Comparison of ENCODE assay signal across 20 mouse cellular contexts in genomic region chr13:31481105-31481844, GRCm38 (mm10).
DNase-seq lines count a peak whose midpoint lies in the region; ATAC-seq and TF ChIP-seq lines count a peak whose summit lies in the region.
"Had no signal": no experiment of that assay in that cellular context is flagged by ENCODE, and none has a peak within 500 bp of the region (broad histone marks: within the 10 kb centered on the region; RNA-seq: fewer than 3 reads in every experiment).

No protein-coding gene starts in this region.

- DNase-seq in lung, embryonic 14.5 days = peak; percentile 47
- no peak for DNase-seq in lung, adult 2 months
- DNase-seq in NIH3T3 (ENCODE audit: low read depth) = peak; percentile 74
- no peak for DNase-seq in midbrain, embryonic 11.5 days (ENCODE audit: low spot score, missing footprints)
- DNase-seq: cerebellum, adult 8-10 months; kidney, postnatal 25 days; liver; thymus, adult 2 months had no signal

- no peak for ATAC-seq in lung, embryonic 14.5 days (ENCODE audit: insufficient read depth)
- ATAC-seq in granulocyte monocyte progenitor cell, adult 5-6 weeks (replicated peaks; ENCODE audit: poor library complexity, severe bottlenecking) = peak; percentile 89
- 0 out of 2 replicates have a peak, but pooled peaks have one; percentile 23 for ATAC-seq in neutrophil, adult 5-6 weeks (ENCODE audit: extremely low read depth, insufficient number of reproducible peaks, low FRiP score, poor library complexity, severe bottlenecking)
- no peak for ATAC-seq in forebrain, embryonic 16.5 days
- no peak for ATAC-seq in midbrain, embryonic 11.5 days (ENCODE audit: low FRiP score)
- ATAC-seq: CD4-positive, CD25-positive, alpha-beta regulatory T cell, adult 4 months; intestine, postnatal 0 days had no signal

- no peak overlapping the region for H3K9ac ChIP-seq in lung, embryonic 14.5 days
- H3K9ac ChIP-seq in forebrain, embryonic 16.5 days (replicated peaks; ENCODE audit: low read depth, low read length) = no peak overlapping the region
- H3K9ac ChIP-seq in midbrain, embryonic 11.5 days (ENCODE audit: low read length) = no peak overlapping the region
- H3K9ac ChIP-seq: embryonic facial prominence, embryonic 15.5 days; lung, embryonic 15.5 days; neural tube, embryonic 15.5 days had no signal

- H3K36me3 ChIP-seq in lung, embryonic 14.5 days (ENCODE audit: insufficient read depth) = no peaks in the 10 kb centered on the region
- H3K36me3 ChIP-seq in forebrain, embryonic 16.5 days (ENCODE audit: control insufficient read depth, insufficient read depth) = no peaks in the 10 kb centered on the region
- H3K36me3 ChIP-seq in midbrain, embryonic 11.5 days (ENCODE audit: control insufficient read depth, insufficient read depth, low read length) = no peaks in the 10 kb centered on the region
- H3K36me3 ChIP-seq: embryonic facial prominence, embryonic 15.5 days; heart, embryonic 10.5 days; limb, embryonic 10.5 days; lung, embryonic 15.5 days; neural tube, embryonic 15.5 days had no signal

- no peak overlapping the region for H3K27ac ChIP-seq in lung, embryonic 14.5 days (ENCODE audit: low read depth)
- H3K27ac ChIP-seq in forebrain, embryonic 16.5 days (ENCODE audit: low read length) = no peak overlapping the region
- H3K27ac ChIP-seq in midbrain, embryonic 11.5 days (ENCODE audit: low read depth, low read length) = no peak overlapping the region
- H3K27ac ChIP-seq: embryonic facial prominence, embryonic 15.5 days; heart, embryonic 10.5 days; layer of hippocampus, adult 2 months; limb, embryonic 10.5 days; lung, embryonic 15.5 days; neural tube, embryonic 15.5 days; stomach, postnatal 0 days had no signal

- no peaks in the 10 kb centered on the region for H3K9me3 ChIP-seq in lung, embryonic 14.5 days (ENCODE audit: low read depth, low read length)
- no peaks in the 10 kb centered on the region for H3K9me3 ChIP-seq in forebrain, embryonic 16.5 days (ENCODE audit: control insufficient read depth, low read length)
- no peaks in the 10 kb centered on the region for H3K9me3 ChIP-seq in midbrain, embryonic 11.5 days (ENCODE audit: control insufficient read depth, low read length)
- H3K9me3 ChIP-seq: embryonic facial prominence, embryonic 15.5 days; heart, embryonic 10.5 days; limb, embryonic 10.5 days; lung, embryonic 15.5 days; neural tube, embryonic 15.5 days had no signal

- no peak for TF ChIP-seq POLR2A in lung, adult 2 months (IDR thresholded peaks at IDR 0.05; ENCODE audit: borderline replicate concordance, extremely low read depth, low read depth, low read length)

- no peak overlapping the region for H3K4me2 ChIP-seq in lung, embryonic 14.5 days
- no peak overlapping the region for H3K4me2 ChIP-seq in forebrain, embryonic 16.5 days (ENCODE audit: low read length)
- H3K4me2 ChIP-seq in midbrain, embryonic 11.5 days = no peak overlapping the region
- H3K4me2 ChIP-seq: embryonic facial prominence, embryonic 15.5 days; lung, embryonic 15.5 days; neural tube, embryonic 15.5 days had no signal

- no peaks in the 10 kb centered on the region for H3K4me1 ChIP-seq in lung, embryonic 14.5 days (ENCODE audit: insufficient read depth)
- no peaks in the 10 kb centered on the region for H3K4me1 ChIP-seq in lung, adult 2 months (ENCODE audit: control insufficient read depth, insufficient read depth, low read length)
- no peaks in the 10 kb centered on the region for H3K4me1 ChIP-seq in forebrain, embryonic 16.5 days (replicated peaks; ENCODE audit: control insufficient read depth, insufficient read depth, low read length)
- no peaks in the 10 kb centered on the region for H3K4me1 ChIP-seq in midbrain, embryonic 11.5 days (ENCODE audit: control insufficient read depth, insufficient read depth, low read length)
- H3K4me1 ChIP-seq: embryonic facial prominence, embryonic 15.5 days; heart, embryonic 10.5 days; limb, embryonic 10.5 days; lung, embryonic 15.5 days; neural tube, embryonic 15.5 days had no signal

- no peak overlapping the region for H3K4me3 ChIP-seq in lung, embryonic 14.5 days (ENCODE audit: low read depth, low read length)
- no peak overlapping the region for H3K4me3 ChIP-seq in lung, adult 2 months (replicated peaks; ENCODE audit: extremely low read depth, low read depth, low read length)
- no peak overlapping the region for H3K4me3 ChIP-seq in forebrain, embryonic 16.5 days (replicated peaks; ENCODE audit: low read length)
- H3K4me3 ChIP-seq in midbrain, embryonic 11.5 days (ENCODE audit: low read depth, low read length) = no peak overlapping the region
- H3K4me3 ChIP-seq: embryonic facial prominence, embryonic 15.5 days; heart, embryonic 10.5 days; layer of hippocampus, adult 2 months; limb, embryonic 10.5 days; lung, embryonic 15.5 days; neural tube, embryonic 15.5 days had no signal

- H3K27me3 ChIP-seq in lung, embryonic 14.5 days (ENCODE audit: insufficient read depth, low read length) = no peaks in the 10 kb centered on the region
- no peaks in the 10 kb centered on the region for H3K27me3 ChIP-seq in forebrain, embryonic 16.5 days (replicated peaks; ENCODE audit: control insufficient read depth, insufficient read depth, low read length)
- H3K27me3 ChIP-seq in midbrain, embryonic 11.5 days (ENCODE audit: control insufficient read depth, insufficient read depth, low read length) = no peaks in the 10 kb centered on the region
- H3K27me3 ChIP-seq: embryonic facial prominence, embryonic 15.5 days; lung, embryonic 15.5 days; neural tube, embryonic 15.5 days had no signal

- TF ChIP-seq CTCF in lung, embryonic 14.5 days (IDR thresholded peaks at IDR 0.05; ENCODE audit: low read depth) = no peak
- TF ChIP-seq CTCF in lung, adult 2 months (IDR thresholded peaks at IDR 0.05; ENCODE audit: insufficient read depth, low read length) = no peak

- 43% methylated on average over 7 of the region's 7 CpGs for WGBS in lung, embryonic 14.5 days
- 41% methylated on average over 7 of the region's 7 CpGs for WGBS in lung, adult 2 months
- WGBS in forebrain, embryonic 16.5 days = 87% methylated on average over 7 of the region's 7 CpGs
- 85% methylated on average over 7 of the region's 7 CpGs for WGBS in midbrain, embryonic 11.5 days

Comparison
In these comparisons a context has a peak if more than half of its experiments do, and no peak if none do; other contexts are left out.
1. DNase-seq: peak in lung, embryonic 14.5 days (single experiment) and NIH3T3 (single experiment); none in lung, adult 2 months (single experiment) and midbrain, embryonic 11.5 days (single experiment).
2. ATAC-seq: peak in granulocyte monocyte progenitor cell, adult 5-6 weeks (single experiment) and neutrophil, adult 5-6 weeks (single experiment); none in lung, embryonic 14.5 days (single experiment), forebrain, embryonic 16.5 days (single experiment) and midbrain, embryonic 11.5 days (single experiment).